Comparison of ENCODE assay signal across 8 mouse cellular contexts in genomic region chr17:86166567-86167319, GRCm38 (mm10). TPM values are rescaled to one million over a fixed set of nuclear protein-coding genes. Genes with fewer than 3 reads are reported as not detected.
A peak's percentile ranks its signal among the peaks of the same experiment; 100 is the strongest.
DNase-seq lines count a peak whose midpoint lies in the region; ATAC-seq and TF ChIP-seq lines count a peak whose summit lies in the region.

No protein-coding gene starts in this region.

- no peaks in the 10 kb centered on the region for H3K9me3 ChIP-seq in ES-Bruce4 (replicated peaks; ENCODE audit: control insufficient read depth, insufficient read depth, low read length, poor library complexity, severe bottlenecking)
- no peaks in the 10 kb centered on the region for H3K9me3 ChIP-seq in forebrain, embryonic 13.5 days (replicated peaks)
- no peaks in the 10 kb centered on the region for H3K9me3 ChIP-seq in lung, postnatal 0 days (ENCODE audit: low read length)

- intact Hi-C loops in heart, postnatal 25 days (cut with DNase I) = loop anchor here (1.0 to 10.0 kb wide), 2 partner anchors 127 to 638 kb away; no protein-coding TSS in a partner anchor

- no peak for TF ChIP-seq POLR2A in ES-Bruce4 (IDR thresholded peaks at IDR 0.05; ENCODE audit: insufficient read depth, low read length)

- peak overlapping the region; percentile 42 for H3K27ac ChIP-seq in ES-Bruce4 (ENCODE audit: insufficient read depth, low read length)
- peak overlapping the region; percentile 91 for H3K27ac ChIP-seq in forebrain, embryonic 13.5 days
- H3K27ac ChIP-seq in layer of hippocampus, adult 2 months = peak overlapping the region; percentile 97
- H3K27ac ChIP-seq in lung, postnatal 0 days (ENCODE audit: low read length) = peak overlapping the region; percentile 96

- no peak for TF ChIP-seq CTCF in ES-Bruce4 (IDR thresholded peaks at IDR 0.05; ENCODE audit: low read depth, low read length)
- TF ChIP-seq CTCF in layer of hippocampus, adult 2 months (conservative IDR thresholded peaks at IDR 0.05) = no peak
- TF ChIP-seq CTCF in lung, postnatal 0 days (IDR thresholded peaks at IDR 0.05) = no peak

- peak overlapping the region; percentile 96 for H3K4me2 ChIP-seq in forebrain, embryonic 13.5 days
- peak overlapping the region; percentile 92 for H3K4me2 ChIP-seq in lung, postnatal 0 days (replicated peaks; ENCODE audit: low read depth, low read length)

- peaks cover 3% of the 10 kb centered on the region for H3K27me3 ChIP-seq in ES-Bruce4 (ENCODE audit: control insufficient read depth, insufficient read depth, low read length, poor library complexity, severe bottlenecking)
- no peaks in the 10 kb centered on the region for H3K27me3 ChIP-seq in forebrain, embryonic 13.5 days
- no peaks in the 10 kb centered on the region for H3K27me3 ChIP-seq in lung, postnatal 0 days (replicated peaks; ENCODE audit: insufficient read depth, low read length)

- peak; percentile 78 for DNase-seq in brain, adult 2 months (ENCODE audit: low read depth, low spot score)
- DNase-seq in heart, postnatal 25 days (ENCODE audit: low spot score) = peak; percentile 83
- peak; percentile 62 to 66 for DNase-seq in layer of hippocampus, adult 2 months (ENCODE audit: low spot score in 2 of 2)
- DNase-seq in lung, postnatal 0 days (ENCODE audit: low spot score) = peak; percentile 88
- DNase-seq in ovary, postnatal 14 days (ENCODE audit: low spot score) = peak; percentile 75
- DNase-seq in thymus, postnatal 10 days (ENCODE audit: low spot score in 2 of 2) = peak; percentile 38 to 53

- WGBS in forebrain, embryonic 13.5 days = under 1% methylated on average over 43 of the region's 46 CpGs
- WGBS in lung, postnatal 0 days = 0% methylated on average over 43 of the region's 46 CpGs

- peak overlapping the region; percentile 86 for H3K4me3 ChIP-seq in ES-Bruce4 (ENCODE audit: low read depth, low read length)
- peak overlapping the region; percentile 71 for H3K4me3 ChIP-seq in forebrain, embryonic 13.5 days
- H3K4me3 ChIP-seq in layer of hippocampus, adult 2 months = peak overlapping the region; percentile 95
- H3K4me3 ChIP-seq in lung, postnatal 0 days (ENCODE audit: low read depth, low read length) = peak overlapping the region; percentile 90

- H3K4me1 ChIP-seq in ES-Bruce4 (ENCODE audit: control insufficient read depth, insufficient read depth, low read length) = no peaks in the 10 kb centered on the region
- H3K4me1 ChIP-seq in forebrain, embryonic 13.5 days = peaks cover 37% of the 10 kb centered on the region
- peaks cover 9% of the 10 kb centered on the region; the same call in 1 of the 2 replicates for H3K4me1 ChIP-seq in lung, postnatal 0 days (ENCODE audit: insufficient read depth, low read depth, low read length)

- H3K36me3 ChIP-seq in ES-Bruce4 (ENCODE audit: control insufficient read depth, insufficient read depth, low read length, poor library complexity, severe bottlenecking) = no peaks in the 10 kb centered on the region
- no peaks in the 10 kb centered on the region for H3K36me3 ChIP-seq in forebrain, embryonic 13.5 days (ENCODE audit: poor library complexity, severe bottlenecking)
- H3K36me3 ChIP-seq in lung, postnatal 0 days (ENCODE audit: insufficient read depth, low read length) = no peaks in the 10 kb centered on the region

- H3K9ac ChIP-seq in ES-Bruce4 (ENCODE audit: low read depth, poor library complexity, severe bottlenecking) = peak overlapping the region; percentile 94
- peak overlapping the region; percentile 81 for H3K9ac ChIP-seq in forebrain, embryonic 13.5 days
- H3K9ac ChIP-seq in lung, postnatal 0 days (replicated peaks; ENCODE audit: low read depth) = peak overlapping the region; percentile 90

- TF ChIP-seq EP300 in ES-Bruce4 (IDR thresholded peaks at IDR 0.05; ENCODE audit: insufficient read depth, low read depth, low read length) = no peak
- TF ChIP-seq EP300 in lung, postnatal 0 days (IDR thresholded peaks at IDR 0.05) = no peak; the same call in 1 of the 2 replicates

- ATAC-seq in forebrain, embryonic 13.5 days = peak; percentile 37
- peak; percentile 58 for ATAC-seq in lung, postnatal 0 days

RNA-seq across cellular contexts. Expression of gene Prkce, which starts 0.8 kb away (rescaled TPM):
- polyA plus RNA-seq in ES-Bruce4 (2011; ENCODE audit: insufficient read depth, insufficient read length, low read depth, missing spikeins) = 3.3 and 4.3 TPM in 2 replicates
- polyA plus RNA-seq in forebrain, embryonic 13.5 days (2015; fragmentation: Nextera tagmentation; extraction: Ambion mirVana) = 10.9 and 13.7 TPM in 2 replicates
- 10 to 100 TPM; 25.9 to 28.3 TPM for total RNA-seq in heart, postnatal 25 days (2021)
- total RNA-seq in layer of hippocampus, adult 2 months (2021) = 100 to 1,000 TPM; 422 to 451 TPM
- 10.6 and 10.9 TPM in 2 replicates for polyA plus RNA-seq in lung, postnatal 0 days (2015; fragmentation: Nextera tagmentation; extraction: Ambion mirVana)

RNA-seq across cellular contexts. Expression of gene Srbd1, which starts 21.8 kb away (rescaled TPM):
- polyA plus RNA-seq in ES-Bruce4 (2011; ENCODE audit: insufficient read depth, insufficient read length, low read depth, missing spikeins) = 42.5 and 44.4 TPM in 2 replicates
- 18.2 and 21.0 TPM in 2 replicates for polyA plus RNA-seq in forebrain, embryonic 13.5 days (2015; fragmentation: Nextera tagmentation; extraction: Ambion mirVana)
- 10 to 100 TPM; 10.5 to 10.9 TPM for total RNA-seq in heart, postnatal 25 days (2021)
- 10 to 100 TPM; 16.5 to 17.0 TPM for total RNA-seq in layer of hippocampus, adult 2 months (2021)
- polyA plus RNA-seq in lung, postnatal 0 days (2015; fragmentation: Nextera tagmentation; extraction: Ambion mirVana) = 4.0 and 6.4 TPM in 2 replicates

Comparison
In these comparisons a context has a peak if more than half of its experiments do, and no peak if none do; other contexts are left out.
1. Peak in every context shown above with its lines: DNase-seq, ATAC-seq, H3K4me3 ChIP-seq and H3K27ac ChIP-seq.
2. H3K27ac ChIP-seq: peak in every context shown above with its lines; median percentile 97 in layer of hippocampus, adult 2 months; 96 in lung, postnatal 0 days; 91 in forebrain, embryonic 13.5 days; 42 in ES-Bruce4.